Mouse (Mus musculus): Measurements from ENCODE around the gene Olfr202. TPM values are rescaled to one million over a fixed set of nuclear protein-coding genes. Genes with fewer than 3 reads are reported as not detected.
"Not testable (repeated sequence)": the region's sequence is repeated elsewhere in the genome, so short reads cannot be mapped to it uniquely, and the experiment has no call there.

Olfr202 gene
- polyA plus RNA-seq (2015; fragmentation: Nextera tagmentation; extraction: Ambion mirVana), result not detected in 2 replicates

DNA sequence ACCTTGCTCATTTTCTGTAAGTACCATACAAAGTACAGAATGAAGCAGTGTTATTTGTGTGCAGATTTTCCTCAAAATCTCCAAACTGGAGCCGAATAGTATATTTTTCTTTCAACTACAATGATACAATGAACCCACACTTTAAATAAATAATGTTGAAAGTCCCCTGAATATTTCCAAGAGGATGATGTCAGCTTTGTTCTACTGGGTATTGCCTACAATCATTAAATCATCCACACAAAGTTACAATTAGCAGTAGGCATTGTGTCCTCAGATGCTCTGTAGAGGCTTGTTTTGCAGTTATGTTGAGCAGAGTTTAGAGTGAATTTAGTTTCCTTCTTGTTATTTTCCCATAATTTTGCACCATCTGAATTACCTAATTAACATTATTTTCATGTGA is at the start of gene Olfr202:
TSS of gene Olfr202 (minus strand) at position 101 of the 400 bp plus-strand sequence.
- H3K27ac ChIP-seq (ENCODE audit: low read depth, low read length), result no peak within 1 kb of the TSS
- TF ChIP-seq CTCF (IDR thresholded peaks at IDR 0.05; ENCODE audit: low read depth), result no peak
- no peak within 1 kb of the TSS for H3K4me2 ChIP-seq (replicated peaks; ENCODE audit: low read depth)
- no peak within 1 kb of the TSS for H3K9ac ChIP-seq (ENCODE audit: low read depth, low read length)
- no peak for ATAC-seq
- 89% methylated on average over 1 of the region's 1 CpGs for WGBS
- H3K36me3 ChIP-seq (ENCODE audit: control insufficient read depth, insufficient read depth), result no peaks in the 10 kb centered on the region
- H3K9me3 ChIP-seq (ENCODE audit: control insufficient read depth), result no peaks in the 10 kb centered on the region
- H3K27me3 ChIP-seq (replicated peaks; ENCODE audit: control insufficient read depth, insufficient read depth, low read length), result no peaks in the 10 kb centered on the region
- no peaks in the 10 kb centered on the region for H3K4me1 ChIP-seq (replicated peaks; ENCODE audit: control insufficient read depth, insufficient read depth, low read length)
- no peak within 1 kb of the TSS for H3K4me3 ChIP-seq (ENCODE audit: low read depth, low read length)

DNA sequence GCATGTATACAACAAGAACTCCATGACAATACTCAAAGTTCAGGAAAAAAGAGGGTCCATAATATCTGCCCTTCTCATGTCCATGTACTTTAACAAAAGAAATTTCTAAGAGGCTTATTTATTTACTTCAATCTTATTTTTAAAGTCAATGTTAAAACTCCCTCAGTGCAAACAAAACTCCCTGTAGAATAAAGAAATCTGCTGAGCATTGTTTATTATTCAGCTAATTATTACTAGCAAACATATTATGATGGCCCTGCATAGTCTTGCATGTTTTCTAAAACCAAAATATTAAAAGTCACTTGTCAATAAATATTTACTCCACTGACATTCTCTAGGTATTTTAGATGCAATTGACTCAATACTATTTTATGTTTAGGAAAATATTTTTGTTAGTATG is 44.4 kb upstream of the Olfr202 start, which contains the start of gene Olfr205:
TSS of gene Olfr205 (minus strand) at position 101 of the 400 bp plus-strand sequence.
- no peak for TF ChIP-seq CTCF (IDR thresholded peaks at IDR 0.05; ENCODE audit: low read depth)
- Histone ChIP-seq H3K9me3 (ENCODE audit: control insufficient read depth) (no peaks in the 10 kb centered on the region), H3K4me1 (replicated peaks; ENCODE audit: control insufficient read depth, insufficient read depth, low read length) (no peaks in the 10 kb centered on the region), H3K27ac (ENCODE audit: low read depth, low read length) (no peak within 1 kb of the TSS), H3K9ac (ENCODE audit: low read depth, low read length) (no peak within 1 kb of the TSS), H3K4me2 (replicated peaks; ENCODE audit: low read depth) (no peak within 1 kb of the TSS), H3K27me3 (replicated peaks; ENCODE audit: control insufficient read depth, insufficient read depth, low read length) (no peaks in the 10 kb centered on the region), H3K4me3 (ENCODE audit: low read depth, low read length) (no peak within 1 kb of the TSS), H3K36me3 (ENCODE audit: control insufficient read depth, insufficient read depth) (no peaks in the 10 kb centered on the region)
- no peak for ATAC-seq

DNA sequence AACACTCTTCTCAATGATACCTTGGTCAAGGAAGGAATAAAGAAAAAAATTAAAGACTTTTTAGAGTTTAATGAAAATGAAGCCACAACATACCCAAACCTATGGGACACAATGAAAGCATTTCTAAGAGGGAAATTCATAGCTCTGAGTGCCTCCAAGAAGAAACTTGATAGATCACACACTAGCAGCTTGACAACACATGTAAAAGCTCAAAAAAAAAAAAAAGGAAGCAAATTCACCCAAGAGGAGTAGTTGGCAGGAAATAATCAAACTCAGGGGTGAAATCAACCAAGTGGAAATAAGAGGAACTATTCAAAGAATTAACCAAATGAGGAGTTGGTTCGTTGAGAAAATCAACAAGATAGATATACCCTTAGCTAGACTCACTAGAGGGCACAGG is 36.7 kb upstream of the Olfr202 start:
- not testable (repeated sequence) for H3K4me1 ChIP-seq (replicated peaks; ENCODE audit: control insufficient read depth, insufficient read depth, low read length); ATAC-seq; H3K27me3 ChIP-seq (replicated peaks; ENCODE audit: control insufficient read depth, insufficient read depth, low read length); H3K9ac ChIP-seq (ENCODE audit: low read depth, low read length); H3K4me3 ChIP-seq (ENCODE audit: low read depth, low read length); H3K9me3 ChIP-seq (ENCODE audit: control insufficient read depth); H3K4me2 ChIP-seq (replicated peaks; ENCODE audit: low read depth); H3K27ac ChIP-seq (ENCODE audit: low read depth, low read length); H3K36me3 ChIP-seq (ENCODE audit: control insufficient read depth, insufficient read depth)
- WGBS, result 55% methylated on average over 1 of the region's 1 CpGs

DNA sequence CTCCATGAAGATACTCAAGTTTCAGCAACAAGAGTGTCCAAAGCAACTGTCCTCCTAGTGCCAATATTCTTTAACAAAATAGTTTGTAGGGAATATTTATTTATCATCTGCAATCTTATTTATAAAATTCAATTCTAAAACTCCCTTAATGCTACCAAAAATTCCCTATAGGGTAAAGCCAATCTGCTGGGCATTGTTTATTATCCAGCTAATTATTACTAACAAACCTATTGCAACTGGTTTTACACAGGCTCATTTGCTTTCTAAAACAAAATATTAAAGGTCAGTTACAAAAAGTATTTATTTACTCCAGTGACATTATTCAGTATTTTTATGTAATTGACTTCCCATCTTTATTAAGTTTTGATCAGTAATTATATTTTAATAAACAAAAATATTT is 31.6 kb upstream of the Olfr202 start, which contains the start of gene Olfr204:
TSS of gene Olfr204 (minus strand) at position 101 of the 400 bp plus-strand sequence.
- no peaks in the 10 kb centered on the region for H3K27me3 ChIP-seq (replicated peaks; ENCODE audit: control insufficient read depth, insufficient read depth, low read length)
- H3K4me1 ChIP-seq (replicated peaks; ENCODE audit: control insufficient read depth, insufficient read depth, low read length), result no peaks in the 10 kb centered on the region
- H3K4me2 ChIP-seq (replicated peaks; ENCODE audit: low read depth), result no peak within 1 kb of the TSS
- H3K9ac ChIP-seq (ENCODE audit: low read depth, low read length), result no peak within 1 kb of the TSS
- no peak within 1 kb of the TSS for H3K4me3 ChIP-seq (ENCODE audit: low read depth, low read length)
- no peak for TF ChIP-seq CTCF (IDR thresholded peaks at IDR 0.05; ENCODE audit: low read depth)
- no peaks in the 10 kb centered on the region for H3K9me3 ChIP-seq (ENCODE audit: control insufficient read depth)
- no peak within 1 kb of the TSS for H3K27ac ChIP-seq (ENCODE audit: low read depth, low read length)
- H3K36me3 ChIP-seq (ENCODE audit: control insufficient read depth, insufficient read depth), result no peaks in the 10 kb centered on the region
- no peak for ATAC-seq

DNA sequence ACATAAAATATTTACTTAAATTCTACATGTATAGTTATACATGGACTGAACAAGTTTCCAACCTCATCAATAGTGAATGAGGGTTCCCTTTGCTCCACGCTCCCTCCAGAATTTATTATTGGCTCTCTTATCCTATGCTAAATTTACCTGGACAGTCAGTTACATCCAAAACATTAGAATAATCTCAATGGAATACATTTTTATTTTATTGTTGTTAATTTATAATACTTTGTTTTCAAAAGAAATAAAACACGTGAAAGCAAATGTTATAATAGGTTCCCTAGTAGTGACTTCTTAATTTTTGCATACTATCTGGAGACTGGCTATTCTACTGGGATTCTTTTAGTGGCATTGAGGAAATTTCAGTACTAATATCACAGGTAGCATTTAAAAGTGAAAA is 12.0 kb upstream of the Olfr202 start, which contains the start of gene Olfr203:
TSS of gene Olfr203 (plus strand) at position 301 of the 400 bp plus-strand sequence.
- ATAC-seq, result no peak
- Histone ChIP-seq H3K27me3 (replicated peaks; ENCODE audit: control insufficient read depth, insufficient read depth, low read length) (no peaks in the 10 kb centered on the region), H3K4me3 (ENCODE audit: low read depth, low read length) (no peak within 1 kb of the TSS), H3K9me3 (ENCODE audit: control insufficient read depth) (no peaks in the 10 kb centered on the region), H3K36me3 (ENCODE audit: control insufficient read depth, insufficient read depth) (no peaks in the 10 kb centered on the region), H3K9ac (ENCODE audit: low read depth, low read length) (no peak within 1 kb of the TSS), H3K27ac (ENCODE audit: low read depth, low read length) (no peak within 1 kb of the TSS), H3K4me1 (replicated peaks; ENCODE audit: control insufficient read depth, insufficient read depth, low read length) (no peaks in the 10 kb centered on the region), H3K4me2 (replicated peaks; ENCODE audit: low read depth) (no peak within 1 kb of the TSS)
- TF ChIP-seq CTCF (IDR thresholded peaks at IDR 0.05; ENCODE audit: low read depth), result no peak
- 75% methylated on average over 2 of the region's 2 CpGs for WGBS

DNA sequence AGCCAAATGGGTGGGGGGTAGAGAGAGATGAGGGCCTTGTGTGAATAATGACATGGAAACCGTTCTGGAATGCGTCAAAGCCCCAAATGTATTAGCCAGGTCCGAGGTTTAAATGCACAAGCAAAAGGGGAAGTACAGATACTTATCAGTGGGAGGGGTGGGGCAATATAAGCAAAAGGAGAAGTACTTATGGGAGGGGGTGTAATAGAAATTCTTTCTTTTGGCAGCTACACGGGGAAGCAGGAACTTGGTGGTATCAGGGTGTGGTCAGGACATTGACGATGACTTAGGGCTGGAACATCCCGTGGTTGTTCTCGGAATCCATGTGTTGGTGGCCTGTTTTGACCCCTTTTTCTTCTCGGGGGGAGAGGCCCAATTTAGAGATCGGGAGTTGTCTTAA is 983 bp upstream of the Olfr202 start:
- 77% methylated on average over 9 of the region's 9 CpGs for WGBS
- ATAC-seq; H3K27ac ChIP-seq (ENCODE audit: low read depth, low read length); H3K4me2 ChIP-seq (replicated peaks; ENCODE audit: low read depth); H3K4me3 ChIP-seq (ENCODE audit: low read depth, low read length); H3K9ac ChIP-seq (ENCODE audit: low read depth, low read length); H3K4me1 ChIP-seq (replicated peaks; ENCODE audit: control insufficient read depth, insufficient read depth, low read length); H3K9me3 ChIP-seq (ENCODE audit: control insufficient read depth); H3K36me3 ChIP-seq (ENCODE audit: control insufficient read depth, insufficient read depth); H3K27me3 ChIP-seq (replicated peaks; ENCODE audit: control insufficient read depth, insufficient read depth, low read length): not testable (repeated sequence)

DNA sequence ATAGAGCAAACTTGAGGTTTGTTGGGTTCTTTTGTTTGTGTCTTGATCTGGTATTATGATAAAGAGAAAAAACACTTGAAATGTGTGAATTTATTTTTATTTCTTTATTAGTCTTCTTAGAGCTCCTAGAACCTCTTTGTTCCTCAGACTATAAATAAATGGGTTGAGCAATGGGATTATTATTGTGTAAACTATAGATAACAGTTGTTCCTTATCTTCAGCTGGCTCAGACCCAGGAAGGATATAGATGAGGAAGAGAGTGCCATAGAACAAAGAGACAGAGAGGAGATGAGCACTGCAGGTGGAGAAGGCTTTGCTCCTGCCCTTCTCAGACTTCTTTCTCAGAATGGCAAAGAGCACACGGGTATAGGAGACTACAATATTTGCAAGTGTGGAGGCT is 3.1 kb downstream of the Olfr202 start:
- Histone ChIP-seq H3K9me3 (ENCODE audit: control insufficient read depth) (no peaks in the 10 kb centered on the region), H3K27ac (ENCODE audit: low read depth, low read length) (no peak overlapping the region), H3K27me3 (replicated peaks; ENCODE audit: control insufficient read depth, insufficient read depth, low read length) (no peaks in the 10 kb centered on the region), H3K36me3 (ENCODE audit: control insufficient read depth, insufficient read depth) (no peaks in the 10 kb centered on the region), H3K4me1 (replicated peaks; ENCODE audit: control insufficient read depth, insufficient read depth, low read length) (no peaks in the 10 kb centered on the region), H3K4me2 (replicated peaks; ENCODE audit: low read depth) (no peak overlapping the region), H3K4me3 (ENCODE audit: low read depth, low read length) (no peak overlapping the region), H3K9ac (ENCODE audit: low read depth, low read length) (no peak overlapping the region)
- no peak for TF ChIP-seq CTCF (IDR thresholded peaks at IDR 0.05; ENCODE audit: low read depth)
- no peak for ATAC-seq
- 48% methylated on average over 1 of the region's 1 CpGs for WGBS

All from intestine, postnatal 0 days (tissue).